Mouse (Mus musculus) olfactory bulb, adult 2 months (tissue): ENCODE data around the gene Adamtsl3. TPM values are rescaled to one million over a fixed set of nuclear protein-coding genes. Genes with fewer than 3 reads are reported as not detected.

Experiments used
- H3K27ac ChIP-seq: fragments of 200-500 bp; 2 replicates; pipeline ENCODE4 v1.5.1; 2012; ENCODE audit warnings: low read depth, low read length; ENCODE audit not compliant: insufficient read depth
- H3K4me1 ChIP-seq: fragments of 200-500 bp; 2 replicates; pipeline ENCODE4 v1.6.1; 2012; ENCODE audit warnings: low read length; ENCODE audit not compliant: control insufficient read depth, insufficient read depth
- H3K4me3 ChIP-seq: fragments of 200-500 bp; 2 replicates; pipeline ENCODE4 v1.5.1; 2012; ENCODE audit warnings: mild to moderate bottlenecking, low read depth, low read length, moderate library complexity; ENCODE audit not compliant: insufficient read depth
- CTCF ChIP-seq: fragments of 200-500 bp; IDR thresholded peaks from 2 replicates; pipeline ENCODE4 v1.5.1; 2012; ENCODE audit warnings: low read depth, mild to moderate bottlenecking, low read length, moderate library complexity; ENCODE audit not compliant: insufficient read depth
- POLR2A ChIP-seq: fragments of 200-500 bp; IDR thresholded peaks from 2 replicates; pipeline ENCODE4 v1.6.1; 2012; ENCODE audit warnings: mild to moderate bottlenecking, low read depth, low read length, moderate library complexity; ENCODE audit not compliant: insufficient read depth
- WGBS: fragments of 180-500 bp; shearing (Covaris S2); methylation state at CpG from one replicate; pipeline ENCODE4 v1.1.7; 2018; 5-methylcytosine and 5-hydroxymethylcytosine counted together
- polyA plus RNA-seq: library from polyadenylated mRNA; stranded (reverse); fragments of >200 nt; gene quantifications from 2 replicates; pipeline ENCODE4 v1.2.4, GENCODE M21; 2012; ENCODE audit warnings: low replicate concordance; ENCODE audit not compliant: missing spikeins, insufficient read depth, insufficient read length

The Adamtsl3 gene
- polyA plus RNA-seq, 1 experiment, result not detected

GRCm38 (mm10) chr7:82429447-82429846 is 94.0 kb downstream of the Adamtsl3 start:
- TF ChIP-seq CTCF (no peak), POLR2A (no peak)
- Histone ChIP-seq H3K4me3 (no peak overlapping the region), H3K27ac (no peak overlapping the region), H3K4me1 (no peaks in the 10 kb centered on the region)
- 80% methylated on average over 4 of the region's 4 CpGs for WGBS

- no peaks in the 10 kb centered on the region for H3K4me1 ChIP-seq
- 68% methylated on average over 2 of the region's 2 CpGs for WGBS
- H3K27ac ChIP-seq, result no peak overlapping the region
- no peak for TF ChIP-seq POLR2A
- no peak for TF ChIP-seq CTCF
- H3K4me3 ChIP-seq, result no peak overlapping the region
Measured at GRCm38 (mm10) chr7:82431572-82431971, 96.1 kb downstream of the Adamtsl3 start.

- WGBS, result 91% methylated on average over 2 of the region's 2 CpGs
- H3K4me3 ChIP-seq, result no peak overlapping the region
Measured at GRCm38 (mm10) chr7:82433226-82433625, 97.7 kb downstream of the Adamtsl3 start.

GRCm38 (mm10) chr7:82458376-82458775 is 122.9 kb downstream of the Adamtsl3 start:
- no peak for TF ChIP-seq POLR2A
- no peak for TF ChIP-seq CTCF
- no peaks in the 10 kb centered on the region for H3K4me1 ChIP-seq
- WGBS, result 58% methylated on average over 2 of the region's 2 CpGs
- no peak overlapping the region for H3K27ac ChIP-seq
- H3K4me3 ChIP-seq, result no peak overlapping the region

More at GRCm38 (mm10) chr7:82433226-82433625, 97.7 kb downstream of the Adamtsl3 start:
- no peak overlapping the region for H3K27ac ChIP-seq
- H3K4me1 ChIP-seq, result no peaks in the 10 kb centered on the region
- TF ChIP-seq POLR2A (no peak), CTCF (no peak)

GRCm38 (mm10) chr7:82462921-82463523 is 127.5 kb downstream of the Adamtsl3 start:
- 92% methylated on average over 10 of the region's 10 CpGs for WGBS
- H3K4me1 ChIP-seq, result no peaks in the 10 kb centered on the region
- TF ChIP-seq CTCF, result no peak
- no peak for TF ChIP-seq POLR2A
- no peak overlapping the region for H3K27ac ChIP-seq
- no peak overlapping the region for H3K4me3 ChIP-seq

GRCm38 (mm10) chr7:82464364-82464763 is 128.9 kb downstream of the Adamtsl3 start:
- no peak for TF ChIP-seq CTCF
- TF ChIP-seq POLR2A, result no peak
- Histone ChIP-seq H3K4me3 (no peak overlapping the region), H3K27ac (no peak overlapping the region), H3K4me1 (no peaks in the 10 kb centered on the region)
- 79% methylated on average over 2 of the region's 2 CpGs for WGBS

GRCm38 (mm10) chr7:82465437-82465836 is 129.9 kb downstream of the Adamtsl3 start:
- Histone ChIP-seq H3K27ac (no peak overlapping the region), H3K4me3 (no peak overlapping the region), H3K4me1 (no peaks in the 10 kb centered on the region)
- WGBS, result 55% methylated on average over 6 of the region's 6 CpGs
- TF ChIP-seq CTCF (no peak), POLR2A (no peak)

GRCm38 (mm10) chr7:82476441-82477221 is 141.1 kb downstream of the Adamtsl3 start:
- Histone ChIP-seq H3K4me1 (no peaks in the 10 kb centered on the region), H3K27ac (no peak overlapping the region), H3K4me3 (no peak overlapping the region)
- WGBS, result 87% methylated on average over 16 of the region's 16 CpGs
- TF ChIP-seq POLR2A (no peak), CTCF (no peak)

- Histone ChIP-seq H3K27ac (no peak overlapping the region), H3K4me3 (no peak overlapping the region), H3K4me1 (no peaks in the 10 kb centered on the region)
- no peak for TF ChIP-seq CTCF
- no peak for TF ChIP-seq POLR2A
- 75% methylated on average over 3 of the region's 3 CpGs for WGBS
Measured at GRCm38 (mm10) chr7:82478461-82478860, 143.0 kb downstream of the Adamtsl3 start.
